Mouse (Mus musculus) megakaryocyte progenitor cell, adult 5-6 weeks (primary cell): ENCODE measurements around the gene Pitpnc1. TPM values are rescaled to one million over a fixed set of nuclear protein-coding genes. Genes with fewer than 3 reads are reported as not detected.

Experiments
- ATAC-seq: replicated peaks from 2 replicates; pipeline ENCODE4 v1.8.0; 2016; ENCODE audit warnings: mild to moderate bottlenecking, moderate TSS enrichment, inconsistent platforms; ENCODE audit not compliant: poor library complexity
- total RNA-seq, 2 experiments: library from RNA; stranded (forward) in 1 of 2; stranded (reverse) in 1 of 2; fragments of 157-497, 149-512 nt in 1 of 2; fragments of 200-1000 nt in 1 of 2; gene quantifications; 2 replicates each; pipeline versions ENCODE4 v1.2.3 to v1.2.4; 2015 to 2017

The Pitpnc1 gene
- total RNA-seq, 2 experiments from 2014 or later = 10.0 to 33.4 TPM

DNA sequence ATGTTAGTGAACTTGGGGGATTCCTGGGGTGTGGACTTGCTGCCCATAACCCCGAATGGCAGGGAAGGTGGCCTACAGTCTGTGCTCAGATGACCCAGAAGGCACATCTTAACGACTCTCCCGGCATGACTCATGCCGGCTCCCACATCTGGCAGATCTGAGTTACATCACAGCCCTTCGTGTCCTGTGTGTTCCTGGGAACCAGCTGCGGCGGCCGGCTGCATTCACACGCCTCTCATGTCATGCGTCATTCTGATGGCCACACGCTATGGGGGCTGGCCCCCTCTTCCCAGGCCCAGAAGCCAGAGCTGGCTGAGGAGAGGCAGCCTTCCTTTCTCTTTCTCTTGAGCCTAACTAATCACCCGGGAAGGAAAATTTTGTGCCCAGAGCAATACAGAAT lies 94.2 kb downstream of the Pitpnc1 start:
- ATAC-seq = no peak

DNA sequence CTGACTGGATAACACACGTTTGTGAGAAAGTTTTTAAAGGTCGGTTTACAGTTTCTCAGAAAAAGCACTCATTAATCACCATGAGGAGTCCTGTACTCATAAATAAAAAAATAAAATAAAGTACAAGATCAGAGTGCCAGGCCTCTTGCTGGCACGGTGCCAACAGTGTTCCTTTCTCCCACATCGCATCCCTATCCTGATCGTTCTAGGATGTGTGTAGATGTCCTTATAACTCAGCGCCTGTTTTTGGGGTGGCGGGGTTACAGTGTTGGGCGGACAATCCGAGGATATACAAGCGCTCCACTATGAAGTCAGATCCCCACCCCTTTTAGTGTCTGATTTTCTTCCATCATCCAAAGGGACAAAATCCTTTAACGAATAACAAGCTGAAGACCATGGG lies 94.7 kb downstream of the Pitpnc1 start:
- no peak for ATAC-seq

DNA sequence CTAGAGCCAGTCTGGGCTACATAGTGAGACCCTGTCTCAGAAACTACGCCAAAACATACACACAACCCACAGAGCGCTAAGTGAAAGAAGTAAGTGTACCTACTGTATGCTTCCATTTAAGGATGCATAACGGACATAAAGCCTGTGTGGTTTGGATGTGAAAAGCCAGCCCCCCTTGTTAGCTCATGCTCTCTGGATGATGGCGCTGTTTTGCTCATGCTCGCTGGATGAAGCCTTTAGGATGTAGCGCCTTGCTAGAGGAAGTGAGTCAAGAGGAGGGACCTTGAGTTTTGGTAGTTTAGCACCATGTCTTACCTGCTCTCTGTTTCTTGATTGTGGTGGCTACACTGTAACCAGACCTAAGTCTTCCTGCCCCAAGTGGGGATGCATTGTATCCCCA lies 96.9 kb downstream of the Pitpnc1 start:
- no peak for ATAC-seq

DNA sequence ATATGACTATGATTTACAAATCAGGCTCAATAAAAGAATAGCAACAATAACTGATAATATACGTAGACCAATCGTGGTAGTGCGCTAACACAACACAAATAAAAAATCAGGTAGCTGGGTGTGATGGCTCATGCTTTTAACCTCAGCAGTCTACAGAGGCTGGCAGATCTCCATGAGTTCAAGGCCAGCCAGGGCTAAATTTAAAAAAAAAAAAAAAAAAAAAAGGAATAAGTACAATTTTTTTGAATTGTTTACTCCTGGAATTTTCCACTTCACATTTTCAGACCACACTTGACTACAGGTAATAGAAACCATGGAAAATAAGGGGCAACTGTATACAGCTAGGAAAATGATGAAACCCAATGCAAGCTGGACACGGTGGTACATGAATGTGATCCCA lies 97.3 kb downstream of the Pitpnc1 start:
- ATAC-seq = no peak

DNA sequence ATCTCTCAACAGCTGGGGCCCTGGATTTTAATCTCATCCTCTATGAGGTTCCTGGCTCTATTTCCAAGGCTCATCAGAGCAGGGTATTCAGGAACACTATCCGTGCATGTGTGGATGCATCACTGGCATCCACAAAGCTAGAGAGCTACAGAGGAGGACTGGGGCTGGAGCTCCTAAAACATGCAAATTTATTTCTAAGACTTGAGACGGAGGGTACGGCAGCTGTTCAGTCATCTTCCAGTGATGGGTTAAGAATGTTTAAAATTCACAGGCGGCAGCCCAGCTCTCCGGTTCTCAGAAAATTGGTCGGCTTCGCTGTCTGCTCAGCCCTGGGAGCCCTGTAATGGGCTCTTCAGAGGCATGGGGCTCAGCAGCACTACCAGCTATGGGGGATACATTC lies 97.8 kb downstream of the Pitpnc1 start:
- ATAC-seq = no peak

DNA sequence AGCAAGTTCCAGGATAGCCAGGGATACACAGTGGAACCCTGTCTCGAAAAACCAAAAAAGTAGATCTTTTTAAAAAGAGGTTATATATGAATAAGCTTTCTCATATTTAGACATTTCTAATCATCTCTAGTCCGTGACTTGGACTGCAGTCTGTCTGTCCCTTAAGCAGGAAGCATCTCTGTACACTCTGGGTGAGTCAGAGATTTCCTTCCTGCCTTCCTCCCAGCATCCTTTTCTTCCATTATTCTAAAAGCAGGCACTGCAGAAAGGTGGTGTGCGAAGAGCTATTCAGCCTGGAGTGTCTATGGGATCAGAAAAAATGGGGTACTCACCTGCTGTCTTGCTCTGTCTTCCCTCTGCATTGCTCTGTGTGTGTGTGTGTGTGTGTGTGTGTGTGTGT lies 100.0 kb downstream of the Pitpnc1 start:
- ATAC-seq = no peak

DNA sequence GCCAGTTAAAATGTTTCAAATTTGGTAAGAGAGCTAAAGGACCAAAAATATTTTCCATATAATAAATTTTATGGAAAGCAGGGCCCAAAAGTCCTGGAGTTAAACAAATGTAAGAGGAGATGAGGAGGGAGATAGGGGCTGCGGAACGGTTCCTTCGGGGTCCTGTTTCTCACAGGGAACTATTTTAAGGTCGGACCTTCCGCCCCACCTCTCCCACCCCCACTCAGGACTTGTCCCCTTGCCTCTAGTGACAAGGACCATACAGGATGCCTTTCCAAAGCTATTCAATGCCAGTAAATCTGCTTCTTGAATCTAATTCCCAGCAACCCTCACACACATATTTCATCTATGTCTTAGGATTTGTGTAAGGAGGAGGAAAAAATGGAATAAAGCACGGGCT lies 100.8 kb downstream of the Pitpnc1 start:
- ATAC-seq = no peak

DNA sequence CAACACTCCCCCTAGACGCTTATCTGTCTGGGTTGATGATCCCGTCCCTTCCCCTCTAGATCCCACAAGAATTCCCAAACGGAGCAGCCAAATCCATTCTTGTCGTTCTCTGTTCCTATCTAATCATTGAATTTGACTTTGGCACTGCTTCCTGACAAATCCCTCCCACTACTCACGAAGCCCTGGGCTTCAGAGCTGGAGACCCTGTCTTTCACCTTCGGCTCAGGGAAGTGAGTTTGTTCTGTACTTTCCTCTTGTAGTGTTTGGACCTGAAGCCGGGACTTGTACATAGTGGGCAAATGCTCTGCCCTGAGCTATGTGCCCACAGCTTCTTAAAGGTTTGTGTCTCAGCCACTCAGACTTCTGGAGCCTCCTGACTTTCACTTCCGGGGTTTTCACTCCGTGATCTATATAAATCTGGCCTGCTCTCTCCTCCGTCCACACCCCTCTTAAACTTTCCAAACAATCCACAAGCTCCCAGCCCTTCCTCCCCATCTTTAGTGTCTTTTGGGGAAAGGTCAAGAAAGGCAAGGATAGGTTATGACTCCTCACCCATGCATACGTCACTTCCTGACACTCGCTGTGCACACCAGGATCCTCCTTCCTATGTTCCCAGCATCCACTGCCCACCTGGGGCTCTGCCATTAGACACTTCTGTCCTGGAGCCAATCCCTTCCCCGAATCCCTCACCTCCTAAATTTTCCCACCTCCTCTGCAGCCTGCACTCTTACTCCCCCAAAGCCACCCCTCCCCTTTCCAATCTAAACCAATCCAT lies 104.4 kb downstream of the Pitpnc1 start:
- no peak for ATAC-seq

GRCm38 (mm10) chr11:107358695-107359094 lies 111.8 kb downstream of the Pitpnc1 start:
- no peak for ATAC-seq

DNA sequence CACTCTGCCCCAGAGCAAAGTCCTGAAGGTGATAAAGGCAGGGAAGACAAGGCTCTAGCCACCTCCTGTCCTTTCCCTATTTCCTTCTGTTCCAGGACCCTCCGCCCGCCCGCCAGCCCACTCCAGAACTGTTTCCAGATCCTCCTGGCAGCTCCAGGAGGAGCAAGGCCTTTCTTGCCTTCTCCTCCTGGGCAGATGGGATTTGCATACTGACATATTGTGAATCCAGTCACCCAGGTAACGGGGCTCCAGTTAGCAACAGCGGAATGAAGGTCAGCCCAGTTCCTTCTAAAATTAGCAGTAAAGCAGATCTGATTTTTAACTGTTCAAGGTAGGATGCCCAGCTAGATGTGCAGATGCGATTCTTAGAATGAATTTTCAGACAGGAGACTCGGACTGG lies 114.3 kb downstream of the Pitpnc1 start:
- ATAC-seq = no peak

GRCm38 (mm10) chr11:107355526-107355925 lies 115.0 kb downstream of the Pitpnc1 start:
- ATAC-seq = no peak

- ATAC-seq = no peak
These were observed 115.9 kb downstream of the Pitpnc1 start for GRCm38 (mm10) chr11:107354499-107355143.

GRCm38 (mm10) chr11:107352596-107352995 lies 117.9 kb downstream of the Pitpnc1 start:
- no peak for ATAC-seq

DNA sequence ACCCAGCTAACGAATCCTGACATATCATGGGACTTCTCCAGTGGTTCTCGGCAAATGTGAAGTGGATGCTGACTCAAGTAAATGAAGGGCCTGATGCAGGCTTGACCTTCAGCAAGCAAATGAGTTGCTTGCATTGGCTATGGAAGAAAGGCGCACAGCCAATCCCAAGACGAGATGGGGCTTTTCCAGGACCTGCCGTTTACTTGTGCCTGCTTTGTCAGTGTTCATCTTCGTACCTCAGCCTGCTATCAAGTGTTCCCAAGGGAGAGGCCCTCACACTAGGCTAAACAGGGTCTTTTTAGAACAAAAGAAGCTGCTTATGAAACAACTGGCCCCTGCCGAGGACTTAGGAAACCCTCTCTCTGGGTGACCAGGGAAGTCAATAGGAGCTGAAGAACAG lies 120.7 kb downstream of the Pitpnc1 start:
- no peak for ATAC-seq

DNA sequence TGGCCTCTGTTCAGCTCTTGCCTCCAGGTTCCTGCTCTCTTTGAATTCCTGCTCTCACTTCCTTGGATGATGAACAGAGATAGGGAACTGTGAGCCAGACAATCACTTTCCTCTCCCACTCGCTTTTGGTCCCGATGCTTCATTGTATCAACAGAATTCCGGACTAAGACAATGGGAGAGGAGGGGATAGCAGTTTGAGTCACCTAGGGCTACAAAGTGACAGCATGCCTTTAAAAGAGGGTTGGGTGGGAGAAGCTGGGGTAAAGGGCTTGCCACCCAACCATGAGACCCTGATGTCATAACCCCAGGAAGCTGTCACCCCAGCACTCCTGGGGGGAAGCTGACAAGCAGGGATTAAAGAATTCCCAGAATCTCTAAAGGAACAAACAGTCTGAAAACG lies 127.5 kb downstream of the Pitpnc1 start:
- ATAC-seq = no peak

DNA sequence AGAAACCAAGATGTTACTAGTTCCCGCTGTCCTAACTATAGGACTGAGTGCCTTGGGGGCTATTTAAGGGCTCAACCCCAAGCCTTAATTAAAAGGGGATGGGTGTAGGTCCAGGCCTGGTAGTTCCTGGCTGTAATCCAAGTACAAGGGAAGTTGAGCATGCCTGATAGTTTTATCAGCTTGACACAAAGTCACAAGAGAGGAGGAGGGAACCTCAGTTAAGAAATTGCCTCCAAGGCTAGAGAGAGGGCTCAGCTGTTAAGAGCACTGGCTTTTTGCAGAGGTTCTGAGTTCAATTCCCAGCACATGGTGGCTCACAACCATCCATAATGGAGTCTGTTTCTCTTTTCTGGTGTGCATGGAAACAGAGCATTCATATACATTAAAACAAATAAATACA lies 128.1 kb downstream of the Pitpnc1 start:
- ATAC-seq = peak; percentile 82

DNA sequence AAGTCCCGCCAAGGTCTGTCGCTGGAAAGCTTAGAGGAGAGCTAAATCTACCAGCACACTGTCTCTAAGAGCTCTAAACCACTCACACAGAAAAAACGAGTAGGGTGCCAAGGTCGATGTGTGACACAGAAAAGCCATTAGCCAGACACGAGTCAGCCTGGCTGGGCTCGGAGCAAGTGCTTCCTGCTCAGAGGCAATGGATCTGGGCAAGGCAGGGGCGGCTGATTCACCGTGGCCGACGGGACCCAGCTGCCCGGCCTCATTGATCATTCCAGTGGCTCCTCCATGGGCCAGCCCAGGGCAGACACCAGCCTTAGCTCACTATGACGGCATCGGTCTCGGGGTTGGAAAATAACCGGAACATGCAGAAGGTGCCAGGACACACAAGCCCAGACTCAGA lies 129.2 kb downstream of the Pitpnc1 start:
- ATAC-seq = 0 out of 2 replicates have a peak, but pooled peaks have one; percentile 6

GRCm38 (mm10) chr11:107340793-107341192 lies 129.7 kb downstream of the Pitpnc1 start:
- ATAC-seq = no peak

DNA sequence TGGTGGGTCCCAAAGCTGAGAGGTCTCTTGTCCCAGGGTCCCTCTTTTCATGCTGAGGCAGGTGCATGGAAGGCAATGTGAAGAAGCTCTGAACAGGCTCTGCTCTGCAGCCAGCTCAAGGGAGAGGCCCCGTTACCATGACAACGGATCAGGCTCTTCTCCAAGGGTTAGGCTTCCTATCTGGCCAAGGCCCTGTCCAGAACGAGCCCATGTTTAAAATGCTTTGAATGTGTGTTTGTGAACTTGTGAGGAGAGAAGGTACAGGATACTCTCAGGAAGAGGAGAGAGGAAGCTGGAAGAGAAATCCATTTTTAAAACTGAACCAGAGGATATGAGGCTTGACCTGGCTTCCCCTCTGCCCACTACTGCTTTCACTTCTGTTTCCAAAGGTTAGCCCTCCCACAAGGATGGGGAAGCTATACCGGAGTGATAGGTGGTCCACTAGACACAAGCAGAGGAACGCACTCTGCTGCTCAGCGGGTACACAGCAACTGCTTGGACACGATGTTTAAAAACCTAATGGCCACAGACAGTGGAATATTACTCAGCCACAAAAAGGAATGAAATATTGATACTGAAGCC lies 131.2 kb downstream of the Pitpnc1 start:
- ATAC-seq = peak; percentile 59

GRCm38 (mm10) chr11:107337391-107338148 lies 132.9 kb downstream of the Pitpnc1 start:
- ATAC-seq = no peak

DNA sequence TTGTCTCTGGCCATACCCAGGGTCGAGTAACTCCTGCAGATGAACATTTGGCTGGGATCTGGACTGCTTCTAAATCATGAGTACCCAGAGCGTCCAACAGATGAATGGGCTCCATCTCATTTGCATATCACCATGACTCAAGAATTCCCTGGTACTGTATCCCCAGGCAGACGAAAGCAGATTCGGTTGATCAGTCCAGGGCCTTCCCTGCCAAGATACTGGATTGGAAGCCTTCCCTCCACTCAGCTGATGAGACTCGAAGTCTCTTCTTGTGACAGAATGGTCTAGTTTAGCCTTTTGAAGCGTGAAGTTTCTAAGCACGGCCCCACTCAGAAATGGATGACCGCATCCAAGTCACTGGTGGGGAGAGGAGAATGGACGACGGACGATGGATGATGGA lies 134.7 kb downstream of the Pitpnc1 start:
- ATAC-seq = no peak
